Mouse (Mus musculus): ENCODE measurements around the gene Arhgap10. TPM values are rescaled to one million over a fixed set of nuclear protein-coding genes. Genes with fewer than 3 reads are reported as not detected.

Arhgap10 gene
- total and polyA plus RNA-seq, 2 experiments from 2014 or later: 23.6 to 33.3 TPM

GRCm38 (mm10) chr8:77236701-77237100 lies 281.1 kb downstream of the Arhgap10 start:
- Histone ChIP-seq H3K36me3 (replicated peaks; ENCODE audit: control insufficient read depth, insufficient read depth, low read length) (0 out of 2 replicates have a peak, but pooled peaks cover 4% of the 10 kb centered on the region), H3K27me3 (ENCODE audit: control insufficient read depth, insufficient read depth, low read length) (no peaks in the 10 kb centered on the region), H3K27ac (ENCODE audit: low read depth) (no peak overlapping the region), H3K4me1 (ENCODE audit: control insufficient read depth, insufficient read depth) (peaks cover 15% of the 10 kb centered on the region), H3K4me3 (ENCODE audit: low read depth, low read length) (no peak overlapping the region), H3K9me3 (replicated peaks; ENCODE audit: control insufficient read depth, low read length) (no peaks in the 10 kb centered on the region), H3K9ac (replicated peaks; ENCODE audit: low read depth, low read length) (no peak overlapping the region), H3K4me2 (ENCODE audit: low read depth, low read length) (no peak overlapping the region)
- 70% methylated on average over 1 of the region's 1 CpGs for WGBS
- ATAC-seq (ENCODE audit: insufficient read depth, low read depth) (no peak), DNase-seq (ENCODE audit: low spot score) (no peak)
- TF ChIP-seq EP300 (IDR thresholded peaks at IDR 0.05; ENCODE audit: low read depth) (no peak), CTCF (IDR thresholded peaks at IDR 0.05; ENCODE audit: low read depth) (no peak)

- no peaks in the 10 kb centered on the region for H3K27me3 ChIP-seq (ENCODE audit: control insufficient read depth, insufficient read depth, low read length)
- H3K36me3 ChIP-seq (replicated peaks; ENCODE audit: control insufficient read depth, insufficient read depth, low read length): no peaks in the 10 kb centered on the region
- TF ChIP-seq CTCF (IDR thresholded peaks at IDR 0.05; ENCODE audit: low read depth) (no peak), EP300 (IDR thresholded peaks at IDR 0.05; ENCODE audit: low read depth) (peak; percentile 83)
- H3K27ac ChIP-seq (ENCODE audit: low read depth): peak overlapping the region; percentile 79
- no peaks in the 10 kb centered on the region for H3K9me3 ChIP-seq (replicated peaks; ENCODE audit: control insufficient read depth, low read length)
- ATAC-seq (ENCODE audit: insufficient read depth, low read depth): peak; percentile 61
- 28% methylated on average over 3 of the region's 3 CpGs for WGBS
- peaks cover 23% of the 10 kb centered on the region for H3K4me1 ChIP-seq (ENCODE audit: control insufficient read depth, insufficient read depth)
- no peak overlapping the region for H3K9ac ChIP-seq (replicated peaks; ENCODE audit: low read depth, low read length)
- peak; percentile 67 for DNase-seq (ENCODE audit: low spot score)
- no peak overlapping the region for H3K4me2 ChIP-seq (ENCODE audit: low read depth, low read length)
- H3K4me3 ChIP-seq (ENCODE audit: low read depth, low read length): no peak overlapping the region
Observed at GRCm38 (mm10) chr8:77232411-77232810, 285.3 kb downstream of the Arhgap10 start.

GRCm38 (mm10) chr8:77231834-77232233 lies 285.9 kb downstream of the Arhgap10 start:
- Histone ChIP-seq H3K27ac (ENCODE audit: low read depth) (peak overlapping the region; percentile 79), H3K9ac (replicated peaks; ENCODE audit: low read depth, low read length) (no peak overlapping the region), H3K4me1 (ENCODE audit: control insufficient read depth, insufficient read depth) (peaks cover 23% of the 10 kb centered on the region), H3K9me3 (replicated peaks; ENCODE audit: control insufficient read depth, low read length) (no peaks in the 10 kb centered on the region), H3K4me2 (ENCODE audit: low read depth, low read length) (no peak overlapping the region), H3K27me3 (ENCODE audit: control insufficient read depth, insufficient read depth, low read length) (no peaks in the 10 kb centered on the region), H3K4me3 (ENCODE audit: low read depth, low read length) (no peak overlapping the region), H3K36me3 (replicated peaks; ENCODE audit: control insufficient read depth, insufficient read depth, low read length) (no peaks in the 10 kb centered on the region)
- no peak for TF ChIP-seq EP300 (IDR thresholded peaks at IDR 0.05; ENCODE audit: low read depth)
- TF ChIP-seq CTCF (IDR thresholded peaks at IDR 0.05; ENCODE audit: low read depth): no peak
- no peak for ATAC-seq (ENCODE audit: insufficient read depth, low read depth)
- WGBS: 30% methylated on average over 6 of the region's 6 CpGs
- no peak for DNase-seq (ENCODE audit: low spot score)

- TF ChIP-seq CTCF (IDR thresholded peaks at IDR 0.05; ENCODE audit: low read depth): no peak
- TF ChIP-seq EP300 (IDR thresholded peaks at IDR 0.05; ENCODE audit: low read depth): no peak
Observed at GRCm38 (mm10) chr8:77231211-77231610, 286.5 kb downstream of the Arhgap10 start.

GRCm38 (mm10) chr8:77228688-77229087 lies 289.1 kb downstream of the Arhgap10 start:
- no peak for ATAC-seq (ENCODE audit: insufficient read depth, low read depth)
- Histone ChIP-seq H3K4me1 (ENCODE audit: control insufficient read depth, insufficient read depth) (peaks cover 22% of the 10 kb centered on the region), H3K27ac (ENCODE audit: low read depth) (no peak overlapping the region), H3K4me3 (ENCODE audit: low read depth, low read length) (no peak overlapping the region), H3K36me3 (replicated peaks; ENCODE audit: control insufficient read depth, insufficient read depth, low read length) (no peaks in the 10 kb centered on the region), H3K9ac (replicated peaks; ENCODE audit: low read depth, low read length) (no peak overlapping the region), H3K9me3 (replicated peaks; ENCODE audit: control insufficient read depth, low read length) (no peaks in the 10 kb centered on the region), H3K27me3 (ENCODE audit: control insufficient read depth, insufficient read depth, low read length) (no peaks in the 10 kb centered on the region), H3K4me2 (ENCODE audit: low read depth, low read length) (no peak overlapping the region)
- 79% methylated on average over 7 of the region's 7 CpGs for WGBS
- DNase-seq (ENCODE audit: low spot score): no peak
- TF ChIP-seq CTCF (IDR thresholded peaks at IDR 0.05; ENCODE audit: low read depth) (no peak), EP300 (IDR thresholded peaks at IDR 0.05; ENCODE audit: low read depth) (no peak)

More at GRCm38 (mm10) chr8:77231211-77231610, 286.5 kb downstream of the Arhgap10 start:
- H3K9me3 ChIP-seq (replicated peaks; ENCODE audit: control insufficient read depth, low read length): no peaks in the 10 kb centered on the region
- ATAC-seq (ENCODE audit: insufficient read depth, low read depth): no peak
- H3K36me3 ChIP-seq (replicated peaks; ENCODE audit: control insufficient read depth, insufficient read depth, low read length): no peaks in the 10 kb centered on the region
- no peak for DNase-seq (ENCODE audit: low spot score)
- 81% methylated on average over 1 of the region's 1 CpGs for WGBS
- no peaks in the 10 kb centered on the region for H3K27me3 ChIP-seq (ENCODE audit: control insufficient read depth, insufficient read depth, low read length)
- H3K9ac ChIP-seq (replicated peaks; ENCODE audit: low read depth, low read length): no peak overlapping the region
- no peak overlapping the region; the same call in 1 of the 2 replicates for H3K27ac ChIP-seq (ENCODE audit: low read depth)
- no peak overlapping the region for H3K4me3 ChIP-seq (ENCODE audit: low read depth, low read length)
- H3K4me2 ChIP-seq (ENCODE audit: low read depth, low read length): no peak overlapping the region
- H3K4me1 ChIP-seq (ENCODE audit: control insufficient read depth, insufficient read depth): peaks cover 23% of the 10 kb centered on the region

GRCm38 (mm10) chr8:77227742-77228141 lies 290.0 kb downstream of the Arhgap10 start:
- ATAC-seq (ENCODE audit: insufficient read depth, low read depth) (no peak), DNase-seq (ENCODE audit: low spot score) (no peak)
- TF ChIP-seq EP300 (IDR thresholded peaks at IDR 0.05; ENCODE audit: low read depth) (no peak), CTCF (IDR thresholded peaks at IDR 0.05; ENCODE audit: low read depth) (no peak)
- Histone ChIP-seq H3K4me3 (ENCODE audit: low read depth, low read length) (no peak overlapping the region), H3K36me3 (replicated peaks; ENCODE audit: control insufficient read depth, insufficient read depth, low read length) (no peaks in the 10 kb centered on the region), H3K4me1 (ENCODE audit: control insufficient read depth, insufficient read depth) (peaks cover 12% of the 10 kb centered on the region), H3K9me3 (replicated peaks; ENCODE audit: control insufficient read depth, low read length) (no peaks in the 10 kb centered on the region), H3K9ac (replicated peaks; ENCODE audit: low read depth, low read length) (no peak overlapping the region), H3K27me3 (ENCODE audit: control insufficient read depth, insufficient read depth, low read length) (no peaks in the 10 kb centered on the region), H3K4me2 (ENCODE audit: low read depth, low read length) (no peak overlapping the region), H3K27ac (ENCODE audit: low read depth) (no peak overlapping the region)
- WGBS: 65% methylated on average over 5 of the region's 5 CpGs

Measured in heart, postnatal 0 days (tissue).